Comparison of ENCODE assay signal across 12 mouse cellular contexts in the genomic region with DNA sequence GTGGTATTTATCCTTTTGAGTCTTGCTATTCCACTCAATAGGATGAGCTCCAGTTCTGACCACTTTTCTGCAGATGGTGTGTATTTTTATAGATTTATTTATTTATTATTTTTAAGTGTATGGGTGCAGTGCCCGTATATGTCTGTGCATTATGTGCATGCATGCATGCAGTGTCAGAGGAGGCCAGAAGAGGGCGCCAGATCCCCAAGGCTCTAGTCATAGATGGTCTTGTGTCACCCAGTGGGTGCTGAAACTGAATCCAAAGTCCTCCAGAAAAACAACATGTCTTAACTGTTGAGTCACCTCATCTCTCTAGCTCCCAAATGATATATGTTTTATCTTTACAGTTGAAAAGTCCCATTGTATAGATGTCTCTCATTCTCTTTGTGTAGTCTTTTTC.
A peak's percentile ranks its signal among the peaks of the same experiment; 100 is the strongest.
DNase-seq lines count a peak whose midpoint lies in the region; TF ChIP-seq lines count a peak whose summit lies in the region.
"Had no signal": no experiment of that assay in that cellular context is flagged by ENCODE, and none has a peak within 500 bp of the region (broad histone marks: within the 10 kb centered on the region; RNA-seq: fewer than 3 reads in every experiment).

No protein-coding gene starts in this region.

- H3K27ac ChIP-seq in cerebellum, adult 2 months (ENCODE audit: insufficient read depth, low read length): no peak overlapping the region
- H3K27ac ChIP-seq in left cerebral cortex, adult 2 months: no peak overlapping the region
- no peak overlapping the region for H3K27ac ChIP-seq in bone marrow, adult 2 months (ENCODE audit: control insufficient read depth, insufficient read depth, low read depth, low read length, poor library complexity)
- H3K27ac ChIP-seq: macrophage had no signal

- TF ChIP-seq CTCF in cerebellum, adult 2 months (IDR thresholded peaks at IDR 0.05; ENCODE audit: borderline replicate concordance, insufficient read depth, low read depth, low read length): peak; percentile 25; the same call in 1 of the 2 replicates
- TF ChIP-seq CTCF in left cerebral cortex, adult 2 months (IDR thresholded peaks at IDR 0.05): peak; percentile 42
- peak; percentile 47; the same call in 1 of the 2 replicates for TF ChIP-seq CTCF in bone marrow, adult 2 months (IDR thresholded peaks at IDR 0.05; ENCODE audit: control insufficient read depth, insufficient read depth, low read length)

- no peak overlapping the region for H3K4me3 ChIP-seq in cerebellum, adult 2 months (replicated peaks; ENCODE audit: insufficient read depth, low read depth, low read length)
- no peak overlapping the region for H3K4me3 ChIP-seq in left cerebral cortex, adult 2 months
- no peak overlapping the region for H3K4me3 ChIP-seq in bone marrow, adult 2 months (replicated peaks; ENCODE audit: control insufficient read depth, low read depth, low read length)

- no peaks in the 10 kb centered on the region for H3K27me3 ChIP-seq in cerebellum, adult 2 months (ENCODE audit: control insufficient read depth, insufficient read depth, low read length)

- 88% methylated on average over 2 of the region's 2 CpGs for WGBS in cerebellum, adult 2 months
- WGBS in bone marrow, adult 2 months: 74% methylated on average over 2 of the region's 2 CpGs

- no peak for TF ChIP-seq POLR2A in cerebellum, adult 2 months (IDR thresholded peaks at IDR 0.05; ENCODE audit: borderline replicate concordance, insufficient read depth, low read length)
- no peak for TF ChIP-seq POLR2A in bone marrow, adult 2 months (IDR thresholded peaks at IDR 0.05; ENCODE audit: borderline replicate concordance, control insufficient read depth, low read depth, low read length)

- DNase-seq in cerebellum, adult 2 months: no peak
- no peak for DNase-seq in cerebellum, adult 11 months
- DNase-seq in left cerebral cortex, adult 2 months (ENCODE audit: extremely low spot score in 1 of 2, low spot score in 2 of 2): no peak
- DNase-seq in left cerebral cortex, postnatal 4 days: no peak
- peak; percentile 3 for DNase-seq in 416B (ENCODE audit: low read depth)
- no peak for DNase-seq in left cerebral cortex, adult 9 months (ENCODE audit: low spot score in 2 of 2)
- DNase-seq in frontal cortex, postnatal 36 days (ENCODE audit: low spot score in 2 of 2): no peak
- DNase-seq: adrenal gland, postnatal 36 days; heart, postnatal 36 days; spleen, adult 18-20 months had no signal

- H3K4me1 ChIP-seq in cerebellum, adult 2 months (ENCODE audit: control insufficient read depth, insufficient read depth, low read length): no peaks in the 10 kb centered on the region
- H3K4me1 ChIP-seq in bone marrow, adult 2 months (ENCODE audit: control insufficient read depth, insufficient read depth, low read length): no peaks in the 10 kb centered on the region

- intact Hi-C loops in left cerebral cortex, adult 2 months (cut with DNase I): no loop called here
- intact Hi-C loops in left cerebral cortex, postnatal 4 days (cut with DNase I): no loop called here
